ENCODE assay signal across 10 mouse cellular contexts in the genomic region with DNA sequence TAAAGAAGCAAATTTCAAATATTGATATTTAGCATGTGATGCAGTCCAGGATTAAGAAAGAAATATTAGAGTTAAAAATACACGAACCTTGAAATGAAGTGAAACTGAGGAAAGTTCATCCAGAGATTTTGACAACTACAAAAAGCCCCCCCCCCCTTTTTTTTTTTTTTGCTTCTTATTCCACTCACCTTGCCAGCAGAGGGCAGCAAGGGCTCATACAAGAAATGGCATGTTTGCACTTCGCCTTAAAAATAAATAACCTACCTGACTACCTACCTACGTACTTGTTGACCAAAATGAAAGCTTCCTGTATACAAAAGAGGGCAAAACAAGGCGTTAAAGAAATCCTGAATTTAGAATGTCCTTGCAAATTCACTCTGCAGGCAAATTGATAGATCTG.
DNase-seq lines count a peak whose midpoint lies in the region; ATAC-seq lines count a peak whose summit lies in the region.
"Had no signal": no experiment of that assay in that cellular context is flagged by ENCODE, and none has a peak within 500 bp of the region (broad histone marks: within the 10 kb centered on the region; RNA-seq: fewer than 3 reads in every experiment).

No protein-coding gene starts in this region.

- H3K4me1 ChIP-seq in hindbrain, embryonic 11.5 days (replicated peaks; ENCODE audit: control insufficient read depth, insufficient read depth, low read length): no peaks in the 10 kb centered on the region
- H3K4me1 ChIP-seq in hindbrain, embryonic 12.5 days: no peaks in the 10 kb centered on the region
- H3K4me1 ChIP-seq: hindbrain, embryonic 15.5 days; stomach, embryonic 15.5 days had no signal

- no peaks in the 10 kb centered on the region for H3K9me3 ChIP-seq in hindbrain, embryonic 11.5 days (ENCODE audit: control insufficient read depth, low read length)
- H3K9me3 ChIP-seq in hindbrain, embryonic 12.5 days (replicated peaks): no peaks in the 10 kb centered on the region
- H3K9me3 ChIP-seq: hindbrain, embryonic 15.5 days; stomach, embryonic 15.5 days had no signal

- no peak overlapping the region for H3K27ac ChIP-seq in hindbrain, embryonic 11.5 days (ENCODE audit: low read depth, low read length)
- H3K27ac ChIP-seq in hindbrain, embryonic 12.5 days: no peak overlapping the region
- H3K27ac ChIP-seq: hindbrain, embryonic 15.5 days; stomach, embryonic 15.5 days had no signal

- no peak overlapping the region for H3K9ac ChIP-seq in hindbrain, embryonic 11.5 days (ENCODE audit: low read depth, low read length)
- no peak overlapping the region for H3K9ac ChIP-seq in hindbrain, embryonic 12.5 days
- H3K9ac ChIP-seq: hindbrain, embryonic 15.5 days; stomach, embryonic 15.5 days had no signal

- WGBS in hindbrain, embryonic 11.5 days: 49% methylated on average over 4 of the region's 4 CpGs
- WGBS in hindbrain, embryonic 12.5 days: 50% methylated on average over 4 of the region's 4 CpGs

- no peak for ATAC-seq in hindbrain, embryonic 11.5 days (ENCODE audit: low FRiP score)
- ATAC-seq in hindbrain, embryonic 12.5 days (ENCODE audit: low FRiP score): no peak

- H3K4me3 ChIP-seq in hindbrain, embryonic 11.5 days (ENCODE audit: low read depth, low read length): no peak overlapping the region
- no peak overlapping the region for H3K4me3 ChIP-seq in hindbrain, embryonic 12.5 days
- H3K4me3 ChIP-seq: hindbrain, embryonic 15.5 days; stomach, embryonic 15.5 days had no signal

- no peak overlapping the region for H3K4me2 ChIP-seq in hindbrain, embryonic 11.5 days (replicated peaks; ENCODE audit: low read depth, low read length)
- H3K4me2 ChIP-seq in hindbrain, embryonic 12.5 days (replicated peaks): no peak overlapping the region
- H3K4me2 ChIP-seq: hindbrain, embryonic 15.5 days; stomach, embryonic 15.5 days had no signal

- DNase-seq in hindbrain, embryonic 11.5 days (ENCODE audit: low spot score): peak; percentile 5
- DNase-seq in thymus, postnatal 0 days (ENCODE audit: low spot score): peak; percentile 7
- no peak for DNase-seq in thymus, postnatal 36 days
- peak; percentile 21 for DNase-seq in embryo, embryonic 10.5 days (ENCODE audit: low spot score)
- peak; percentile 12 for DNase-seq in naive thymus-derived CD4-positive, alpha-beta T cell, adult 2 months (ENCODE audit: low read depth)
- no peak for DNase-seq in frontal cortex, postnatal 14 days (ENCODE audit: low spot score in 2 of 2)
- no peak for DNase-seq in layer of hippocampus, adult 9-10 months (ENCODE audit: low spot score)

- H3K27me3 ChIP-seq in hindbrain, embryonic 11.5 days (ENCODE audit: control insufficient read depth, insufficient read depth, low read length): no peaks in the 10 kb centered on the region
- H3K27me3 ChIP-seq in hindbrain, embryonic 12.5 days: peaks cover 8% of the 10 kb centered on the region; the same call in 1 of the 2 replicates

- H3K36me3 ChIP-seq in hindbrain, embryonic 11.5 days (ENCODE audit: control insufficient read depth, insufficient read depth, low read length): no peaks in the 10 kb centered on the region
- H3K36me3 ChIP-seq in hindbrain, embryonic 12.5 days: no peaks in the 10 kb centered on the region
- H3K36me3 ChIP-seq: hindbrain, embryonic 15.5 days; stomach, embryonic 15.5 days had no signal

Comparison
In these comparisons a context has a peak if more than half of its experiments do, and no peak if none do; other contexts are left out.
1. DNase-seq: peak in hindbrain, embryonic 11.5 days (single experiment), thymus, postnatal 0 days (single experiment), embryo, embryonic 10.5 days (single experiment) and naive thymus-derived CD4-positive, alpha-beta T cell, adult 2 months (single experiment); none in thymus, postnatal 36 days (0 of 2), frontal cortex, postnatal 14 days (0 of 2) and layer of hippocampus, adult 9-10 months (single experiment).